Mouse (Mus musculus) cerebellum, postnatal 25 days (tissue): ENCODE results near the gene Agpat2.

ENCODE experiments used
- DNase-seq, 2 experiments: peaks; one replicate each; pipeline ENCODE4 v3.0.0; 2021; ENCODE audit warnings: mixed read lengths in 2 of 2

The Agpat2 gene

GRCm38 (mm10) chr2:26594934-26595724 lies 9.1 kb downstream of the Agpat2 start:
- no peak for DNase-seq

- no peak for DNase-seq
Measured at GRCm38 (mm10) chr2:26594461-26594933, 9.7 kb downstream of the Agpat2 start.

GRCm38 (mm10) chr2:26594022-26594346 lies 10.2 kb downstream of the Agpat2 start:
- peak in 1 of 2 experiments; percentile 51 for DNase-seq

- no peak for DNase-seq
Measured at GRCm38 (mm10) chr2:26593211-26594021, 10.8 kb downstream of the Agpat2 start.

GRCm38 (mm10) chr2:26591416-26591815 lies 12.8 kb downstream of the Agpat2 start:
- DNase-seq: no peak

GRCm38 (mm10) chr2:26590962-26591361 lies 13.3 kb downstream of the Agpat2 start:
- no peak for DNase-seq

GRCm38 (mm10) chr2:26590282-26590681 lies 13.9 kb downstream of the Agpat2 start:
- DNase-seq: no peak

- no peak for DNase-seq
Measured at GRCm38 (mm10) chr2:26589284-26589683, 14.9 kb downstream of the Agpat2 start.

- DNase-seq: no peak
Measured at GRCm38 (mm10) chr2:26588573-26588972, 15.6 kb downstream of the Agpat2 start.

GRCm38 (mm10) chr2:26587044-26587405 lies 17.2 kb downstream of the Agpat2 start:
- no peak for DNase-seq

- DNase-seq: peak; percentile 78 to 83
Measured at GRCm38 (mm10) chr2:26586294-26587043, 17.7 kb downstream of the Agpat2 start, which contains the start of gene Gm20532. TSS of gene Gm20532 (plus strand) at chr2:26586639.

GRCm38 (mm10) chr2:26585713-26586112 lies 18.5 kb downstream of the Agpat2 start:
- peak in 1 of 2 experiments; percentile 32 for DNase-seq

- no peak for DNase-seq
Measured at GRCm38 (mm10) chr2:26583640-26584039, 20.6 kb downstream of the Agpat2 start.

GRCm38 (mm10) chr2:26582741-26583140 lies 21.5 kb downstream of the Agpat2 start:
- no peak for DNase-seq

- DNase-seq: no peak
Measured at GRCm38 (mm10) chr2:26582203-26582602, 22.0 kb downstream of the Agpat2 start.

- DNase-seq: no peak
Measured at GRCm38 (mm10) chr2:26580751-26581150, 23.5 kb downstream of the Agpat2 start.

GRCm38 (mm10) chr2:26579714-26580113 lies 24.5 kb downstream of the Agpat2 start, which contains the start of gene Egfl7:
TSS of gene Egfl7 (plus strand) at chr2:26580014.
- DNase-seq: no peak

- no peak for DNase-seq
Measured at GRCm38 (mm10) chr2:26578369-26578768, 25.8 kb downstream of the Agpat2 start.

- no peak for DNase-seq
Measured at GRCm38 (mm10) chr2:26576462-26576861, 27.8 kb downstream of the Agpat2 start.

- no peak for DNase-seq
Measured at GRCm38 (mm10) chr2:26575865-26576264, 28.4 kb downstream of the Agpat2 start.

- no peak for DNase-seq
Measured at GRCm38 (mm10) chr2:26575378-26575777, 28.8 kb downstream of the Agpat2 start.

- no peak for DNase-seq
Measured at GRCm38 (mm10) chr2:26574862-26575261, 29.4 kb downstream of the Agpat2 start.

GRCm38 (mm10) chr2:26573807-26574206 lies 30.4 kb downstream of the Agpat2 start:
- no peak for DNase-seq
